Mouse (Mus musculus) CH12.LX (cell line): ENCODE data around the gene Anapc10. TPM values are rescaled to one million over a fixed set of nuclear protein-coding genes. Genes with fewer than 3 reads are reported as not detected.

Experiments
- DNase-seq: peaks from one replicate; pipeline ENCODE4 v3.0.0-alpha.2; 2013; ENCODE audit errors: extremely low read depth
- H3K27ac ChIP-seq: 2 replicates; pipeline ENCODE4 v1.5.1; 2012; ENCODE audit warnings: low read depth, mild to moderate bottlenecking, control low read depth, moderate library complexity; ENCODE audit not compliant: insufficient read depth
- H3K27me3 ChIP-seq: replicated peaks from 2 replicates; pipeline ENCODE3; 2012; ENCODE audit warnings: inconsistent platforms
- H3K36me3 ChIP-seq, 2 experiments: replicated peaks in 1 of 2; 2 replicates each; pipeline versions ENCODE3 to v1.6.1; 2012; ENCODE audit warnings: inconsistent platforms in 1 of 2, low read length in 1 of 2, mild to moderate bottlenecking in 1 of 2, mixed read lengths in 1 of 2, moderate library complexity in 1 of 2; ENCODE audit not compliant: control insufficient read depth in 1 of 2, insufficient read depth in 1 of 2
- H3K4me1 ChIP-seq, 2 experiments: 2 replicates each; pipeline ENCODE4 v1.6.1; 2012; ENCODE audit warnings: inconsistent platforms in 1 of 2, moderate library complexity in 1 of 2; ENCODE audit not compliant: insufficient read depth in 2 of 2, control insufficient read depth in 1 of 2
- H3K4me2 ChIP-seq: 2 replicates; pipeline ENCODE4 v1.6.1; 2012; ENCODE audit warnings: low read depth, mild to moderate bottlenecking, control low read depth; ENCODE audit not compliant: poor library complexity, insufficient read depth, severe bottlenecking
- H3K4me3 ChIP-seq, 3 experiments: fragments of 150-350 bp in 1 of 3; sonication (generic) in 1 of 3; replicated peaks in 1 of 3; 2 replicates each; pipeline versions ENCODE3 to v1.5.1; 2011 to 2012; ENCODE audit warnings: low read depth in 2 of 3, low read length in 2 of 3, mild to moderate bottlenecking in 2 of 3, moderate library complexity in 2 of 3, control low read depth in 1 of 3, improper control_type of control experiment in 1 of 3, inconsistent platforms in 1 of 3, mixed read lengths in 1 of 3; ENCODE audit not compliant: poor library complexity in 1 of 3
- H3K79me2 ChIP-seq: replicated peaks from 2 replicates; pipeline ENCODE4 v1.6.1; 2012; ENCODE audit warnings: mild to moderate bottlenecking, moderate library complexity; ENCODE audit not compliant: control insufficient read depth, poor library complexity, insufficient read depth, severe bottlenecking; ENCODE audit errors: extremely low read depth
- H3K9ac ChIP-seq: 2 replicates; pipeline ENCODE4 v1.6.1; 2012; ENCODE audit warnings: low read depth, mild to moderate bottlenecking, control low read depth, moderate library complexity; ENCODE audit not compliant: insufficient read depth
- H3K9me3 ChIP-seq: replicated peaks from 2 replicates; pipeline ENCODE3; 2012; ENCODE audit warnings: low read length, inconsistent platforms, mixed read lengths
- BHLHE40 ChIP-seq: IDR thresholded peaks from 2 replicates; pipeline ENCODE4 v1.6.1; 2011; ENCODE audit warnings: mild to moderate bottlenecking, low read depth, low read length, improper control_type of control experiment
- CHD1 ChIP-seq: IDR thresholded peaks from 2 replicates; pipeline ENCODE4 v1.6.1; 2012; ENCODE audit warnings: low read depth, low read length, improper control_type of control experiment, inconsistent platforms
- CHD2 ChIP-seq: IDR thresholded peaks from 2 replicates; pipeline ENCODE4 v1.6.1; 2011; ENCODE audit warnings: low read length, improper control_type of control experiment
- CTCF ChIP-seq, 2 experiments: IDR thresholded peaks in 1 of 2; conservative IDR thresholded peaks in 1 of 2; 2 replicates each; pipeline ENCODE4 v1.5.1; 2011 to 2012; ENCODE audit warnings: low read depth in 2 of 2, low read length in 2 of 2, improper control_type of control experiment in 1 of 2, inconsistent platforms in 1 of 2, mild to moderate bottlenecking in 1 of 2, moderate library complexity in 1 of 2
- ELF1 ChIP-seq: IDR thresholded peaks from 2 replicates; pipeline ENCODE4 v1.6.1; 2014; ENCODE audit warnings: low read depth, mild to moderate bottlenecking, inconsistent platforms, low read length, improper control_type of control experiment
- EP300 ChIP-seq: IDR thresholded peaks from 2 replicates; pipeline ENCODE4 v1.6.1; 2011; ENCODE audit warnings: low read length, improper control_type of control experiment
- ETS1 ChIP-seq: conservative IDR thresholded peaks from 2 replicates; pipeline ENCODE4 v1.6.1; 2012; ENCODE audit warnings: low read depth, mild to moderate bottlenecking, inconsistent platforms, low read length, improper control_type of control experiment, moderate library complexity
- GABPA ChIP-seq: IDR thresholded peaks from 2 replicates; pipeline ENCODE4 v1.6.1; 2012; ENCODE audit warnings: low read depth, low read length, improper control_type of control experiment, inconsistent platforms; ENCODE audit not compliant: insufficient replicate concordance
- HCFC1 ChIP-seq: IDR thresholded peaks from 2 replicates; pipeline ENCODE4 v1.6.1; 2012; ENCODE audit warnings: low read depth, mild to moderate bottlenecking, inconsistent platforms, low read length, improper control_type of control experiment
- IRF4 ChIP-seq: IDR thresholded peaks from 2 replicates; pipeline ENCODE4 v1.6.1; 2014; ENCODE audit warnings: low read depth, mild to moderate bottlenecking, inconsistent platforms, low read length, improper control_type of control experiment
- JUN ChIP-seq: IDR thresholded peaks from 2 replicates; pipeline ENCODE4 v1.6.1; 2011; ENCODE audit warnings: low read depth, mild to moderate bottlenecking, low read length, improper control_type of control experiment, moderate library complexity; ENCODE audit not compliant: insufficient read depth
- JUND ChIP-seq: conservative IDR thresholded peaks from 2 replicates; pipeline ENCODE4 v1.6.1; 2011; ENCODE audit warnings: low read depth, low read length, improper control_type of control experiment
- KAT2A ChIP-seq: IDR thresholded peaks from 2 replicates; pipeline ENCODE4 v1.6.1; 2012; ENCODE audit warnings: low read length, improper control_type of control experiment, inconsistent platforms; ENCODE audit not compliant: insufficient replicate concordance
- MAFK ChIP-seq: IDR thresholded peaks from 2 replicates; pipeline ENCODE4 v1.6.1; 2011; ENCODE audit warnings: low read length, improper control_type of control experiment; ENCODE audit not compliant: insufficient replicate concordance
- MAX ChIP-seq: IDR thresholded peaks from 2 replicates; pipeline ENCODE4 v1.6.1; 2011; ENCODE audit warnings: low read length, improper control_type of control experiment
- MAZ ChIP-seq: IDR thresholded peaks from 2 replicates; pipeline ENCODE4 v1.6.1; 2012; ENCODE audit warnings: low read depth, mild to moderate bottlenecking, inconsistent platforms, low read length, improper control_type of control experiment, moderate library complexity
- MEF2A ChIP-seq: IDR thresholded peaks from 2 replicates; pipeline ENCODE4 v1.6.1; 2014; ENCODE audit warnings: low read depth, mild to moderate bottlenecking, inconsistent platforms, low read length, improper control_type of control experiment, borderline replicate concordance
- MXI1 ChIP-seq: IDR thresholded peaks from 2 replicates; pipeline ENCODE4 v1.6.1; 2011; ENCODE audit warnings: mild to moderate bottlenecking, low read depth, low read length, improper control_type of control experiment
- MYC ChIP-seq: IDR thresholded peaks from 2 replicates; pipeline ENCODE4 v1.6.1; 2011; ENCODE audit warnings: low read depth, mild to moderate bottlenecking, improper control_type of control experiment, low read length
- NELFE ChIP-seq: IDR thresholded peaks from 2 replicates; pipeline ENCODE4 v1.6.1; 2011; ENCODE audit warnings: low read depth, low read length, improper control_type of control experiment
- NRF1 ChIP-seq: IDR thresholded peaks from 2 replicates; pipeline ENCODE4 v1.6.1; 2014; ENCODE audit warnings: low read depth, mild to moderate bottlenecking, inconsistent platforms, low read length, improper control_type of control experiment, moderate library complexity
- PAX5 ChIP-seq: IDR thresholded peaks from 2 replicates; pipeline ENCODE4 v1.6.1; 2012; ENCODE audit warnings: low read length, inconsistent platforms, mixed read lengths
- POLR2A ChIP-seq: IDR thresholded peaks from 2 replicates; pipeline ENCODE4 v1.6.1; 2011; ENCODE audit warnings: low read depth, mild to moderate bottlenecking, improper control_type of control experiment, low read length
- POLR2AphosphoS2 ChIP-seq: IDR thresholded peaks from 2 replicates; pipeline ENCODE4 v1.6.1; 2011; ENCODE audit warnings: low read depth, low read length, improper control_type of control experiment
- RAD21 ChIP-seq: IDR thresholded peaks from 2 replicates; pipeline ENCODE4 v1.6.1; 2011; ENCODE audit warnings: low read depth, mild to moderate bottlenecking, low read length, improper control_type of control experiment, moderate library complexity
- RCOR1 ChIP-seq: conservative IDR thresholded peaks from 2 replicates; pipeline ENCODE4 v1.6.1; 2012; ENCODE audit warnings: low read depth, mild to moderate bottlenecking, inconsistent platforms, low read length, improper control_type of control experiment
- SIN3A ChIP-seq: IDR thresholded peaks from 2 replicates; pipeline ENCODE4 v1.6.1; 2012; ENCODE audit warnings: low read length, improper control_type of control experiment, inconsistent platforms
- SMC3 ChIP-seq: IDR thresholded peaks from 2 replicates; pipeline ENCODE4 v1.6.1; 2011; ENCODE audit warnings: low read depth, low read length, improper control_type of control experiment
- TBP ChIP-seq: conservative IDR thresholded peaks from 2 replicates; pipeline ENCODE4 v1.6.1; 2011; ENCODE audit warnings: low read depth, low read length, improper control_type of control experiment
- TCF12 ChIP-seq: IDR thresholded peaks from 2 replicates; pipeline ENCODE4 v1.6.1; 2014; ENCODE audit warnings: low read depth, mild to moderate bottlenecking, inconsistent platforms, low read length, improper control_type of control experiment
- UBTF ChIP-seq: IDR thresholded peaks from 2 replicates; pipeline ENCODE4 v1.6.1; 2012; ENCODE audit warnings: low read depth, mild to moderate bottlenecking, inconsistent platforms, low read length, improper control_type of control experiment, moderate library complexity
- USF1 ChIP-seq: IDR thresholded peaks from 2 replicates; pipeline ENCODE4 v1.6.1; 2014; ENCODE audit warnings: low read depth, mild to moderate bottlenecking, inconsistent platforms, low read length, improper control_type of control experiment
- USF2 ChIP-seq: conservative IDR thresholded peaks from 2 replicates; pipeline ENCODE4 v1.6.1; 2011; ENCODE audit warnings: low read depth, low read length, improper control_type of control experiment
- ZC3H11A ChIP-seq: IDR thresholded peaks from 2 replicates; pipeline ENCODE4 v1.6.1; 2012; ENCODE audit warnings: low read depth, mild to moderate bottlenecking, inconsistent platforms, low read length, improper control_type of control experiment
- ZKSCAN1 ChIP-seq: IDR thresholded peaks from 2 replicates; pipeline ENCODE4 v1.6.1; 2012; ENCODE audit warnings: low read depth, inconsistent platforms, low read length, improper control_type of control experiment, borderline replicate concordance
- ZMIZ1 ChIP-seq: IDR thresholded peaks from 2 replicates; pipeline ENCODE4 v1.6.1; 2012; ENCODE audit warnings: low read depth, mild to moderate bottlenecking, inconsistent platforms, low read length, improper control_type of control experiment
- ZNF384 ChIP-seq: IDR thresholded peaks from 2 replicates; pipeline ENCODE4 v1.6.1; 2012; ENCODE audit warnings: low read depth, low read length, improper control_type of control experiment, inconsistent platforms
- dilution Hi-C: fragments of 300-500 bp; cut with MboI; formaldehyde crosslinking; loops from 2 replicates; pipeline ENCODE4 v1.14.3; 2020; ENCODE audit warnings: low sequenced_read_pairs; ENCODE audit not compliant: extremely low pct_unique_long_range_greater_than_20kb, extremely low pct_ligation_motif_present
- in situ Hi-C: fragments of 300-500 bp; cut with MboI; formaldehyde crosslinking; loops from 3 replicates; pipeline ENCODE4 v1.14.3; 2019; ENCODE audit warnings: low sequenced_read_pairs, low pct_ligation_motif_present, low pct_unique_long_range_greater_than_20kb, mixed read lengths
- polyA plus RNA-seq: library from polyadenylated mRNA; unstranded; fragments of >175 nt; gene quantifications from 2 replicates; pipeline ENCODE4 v1.2.1, GENCODE M21; 2012; ENCODE audit warnings: low read depth; ENCODE audit not compliant: insufficient read length
- total RNA-seq, 2 experiments: library from RNA; depleted of rRNA; stranded (reverse); fragments of 300-350 nt in 1 of 2; fragments of >200 nt in 1 of 2; gene quantifications; 2 replicates each; pipeline ENCODE4 v1.2.3; 2012 to 2014

Gene Anapc10
- total RNA-seq (2012; rRNA removed) = 9.7 and 12.6 TPM in 2 replicates
- total RNA-seq (2014; rRNA removed) = 22.3 and 37.4 TPM in 2 replicates
- polyA plus RNA-seq = 22.0 and 25.2 TPM in 2 replicates

DNA sequence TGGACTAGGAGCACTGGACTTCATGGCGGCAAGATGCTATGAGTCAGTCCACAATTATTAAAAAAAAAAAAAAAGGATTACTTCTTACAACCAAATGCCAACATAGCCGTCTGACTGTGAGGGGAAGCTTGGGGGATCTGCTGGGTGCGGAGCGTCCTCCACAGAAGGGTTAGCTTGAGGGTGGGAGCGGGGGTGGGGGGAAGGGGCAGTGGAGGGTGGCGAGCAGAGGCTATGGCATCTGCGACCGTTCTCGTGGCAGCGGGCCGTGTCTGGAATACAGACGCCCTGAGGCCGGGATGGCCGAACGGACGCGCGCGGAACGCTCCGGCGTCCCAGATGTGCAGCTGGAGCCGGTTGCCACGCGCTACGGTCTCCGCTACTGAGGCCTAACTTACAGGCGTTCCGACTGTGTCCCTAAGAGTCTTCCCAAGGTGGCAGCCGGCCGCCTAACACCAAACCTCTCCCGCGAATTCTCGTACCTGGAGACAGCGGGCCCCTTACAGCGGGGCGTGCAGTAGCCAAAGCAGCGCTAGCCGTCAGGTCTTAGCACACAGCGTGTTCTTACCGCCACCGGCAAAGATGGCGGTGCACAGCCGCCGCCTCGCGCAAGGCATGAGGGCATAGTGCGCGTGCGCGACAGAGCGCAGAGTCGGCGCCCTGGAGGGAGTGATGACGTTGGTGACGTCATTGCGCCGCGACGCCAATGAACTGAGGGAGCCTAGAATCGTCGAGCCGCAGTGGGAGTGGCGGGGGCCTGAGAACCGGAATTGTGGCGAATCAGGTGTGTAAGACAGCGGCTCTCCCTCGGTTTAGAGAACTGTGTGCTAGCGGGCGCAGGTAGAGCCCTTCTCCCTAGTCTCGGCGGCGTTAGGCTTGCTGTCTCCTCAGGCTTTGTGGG lies at the start of gene Anapc10, which contains the start of gene Abce1:
Gene Anapc10 (plus strand): TSS at position 757 of the 898 bp plus-strand sequence.
Gene Abce1 (minus strand): TSS at position 677 of the 898 bp plus-strand sequence.
- Histone ChIP-seq H3K27ac (peak within 1 kb of the TSS; percentile 51), H3K4me2 (peak within 1 kb of the TSS; percentile 95), H3K9me3 (no peaks in the 10 kb centered on the region), H3K9ac (peak within 1 kb of the TSS; percentile 94), H3K36me3 (peaks cover 17 to 31% of the 10 kb centered on the region in 2 experiments), H3K4me1 (peaks cover 2 to 13% of the 10 kb centered on the region in 2 experiments; a peak in 2 of 4 replicates), H3K4me3 (peak within 1 kb of the TSS; percentile 76 to 96 (median 82)), H3K79me2 (peaks cover 37% of the 10 kb centered on the region), H3K27me3 (no peaks in the 10 kb centered on the region)
- in situ Hi-C loops = no loop called here
- dilution Hi-C loops = no loop called here
- peak; percentile 99 for DNase-seq
- TF ChIP-seq ZKSCAN1 (no peak), USF1 (no peak), PAX5 (no peak), MXI1 (peak; percentile 91), JUN (no peak; the same call in 1 of the 2 replicates), RCOR1 (0 out of 2 replicates have a peak, but pooled peaks have one; percentile 38), RAD21 (no peak), SMC3 (no peak), MAFK (no peak), MAX (peak; percentile 96), MYC (peak; percentile 98), ZC3H11A (no peak), POLR2A (peak; percentile 92), UBTF (no peak; the same call in 1 of the 2 replicates), CHD1 (no peak), GABPA (peak; percentile 79; the same call in 1 of the 2 replicates), NELFE (peak; percentile 92), ZNF384 (no peak), EP300 (no peak), ELF1 (peak; percentile 88), IRF4 (peak; percentile 76; the same call in 1 of the 2 replicates), NRF1 (peak; percentile 95), MEF2A (peak; percentile 81), TBP (0 out of 2 replicates have a peak, but pooled peaks have one; percentile 71), SIN3A (peak; percentile 97), POLR2AphosphoS2 (peak; percentile 73; the same call in 1 of the 2 replicates), KAT2A (peak; percentile 86; the same call in 1 of the 2 replicates), BHLHE40 (0 out of 2 replicates have a peak, but pooled peaks have one; percentile 22), CTCF (conservative IDR thresholded peaks at IDR 0.05 in 1 of 2, IDR thresholded peaks at IDR 0.05 in 1 of 2; ENCODE audit: low read depth in 2 of 2, low read length in 2 of 2) (no peak), HCFC1 (peak; percentile 92), TCF12 (peak; percentile 93), CHD2 (peak; percentile 48; the same call in 1 of the 2 replicates), ETS1 (peak; percentile 51; the same call in 1 of the 2 replicates), JUND (peak; percentile 62; the same call in 1 of the 2 replicates), MAZ (peak; percentile 93), ZMIZ1 (peak; percentile 66; the same call in 1 of the 2 replicates), USF2 (no peak)
